In the genomic region with DNA sequence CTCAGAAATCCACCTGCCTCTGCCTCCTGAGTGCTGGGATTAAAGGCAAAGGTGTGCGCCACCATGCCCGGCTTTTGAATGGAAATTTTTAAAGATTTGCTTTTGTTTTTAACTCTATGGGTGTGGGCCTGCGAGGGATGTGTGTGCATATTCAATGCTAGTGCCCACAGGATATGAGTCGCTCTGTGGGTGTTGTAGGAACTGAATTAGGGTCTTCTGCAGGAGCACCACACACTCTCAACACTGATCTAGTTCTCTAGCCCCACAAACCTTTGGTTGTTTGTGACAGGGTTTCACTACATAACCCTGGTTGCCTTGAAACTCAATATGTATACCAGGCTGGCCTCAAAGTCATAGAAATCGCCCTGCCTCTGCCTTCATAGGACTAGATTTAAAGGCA, we compare ENCODE assay signal across 21 mouse cellular contexts. TPM values are rescaled to one million over a fixed set of nuclear protein-coding genes. Genes with fewer than 3 reads are reported as not detected.
A peak's percentile ranks its signal among the peaks of the same experiment; 100 is the strongest.
DNase-seq lines count a peak whose midpoint lies in the region; ATAC-seq lines count a peak whose summit lies in the region.
"Had no signal": no experiment of that assay in that cellular context is flagged by ENCODE, and none has a peak within 500 bp of the region (broad histone marks: within the 10 kb centered on the region; RNA-seq: fewer than 3 reads in every experiment).

No protein-coding gene starts in this region.

- no peak overlapping the region for H3K4me3 ChIP-seq in midbrain, embryonic 11.5 days (ENCODE audit: low read depth, low read length)
- no peak overlapping the region for H3K4me3 ChIP-seq in intestine, embryonic 15.5 days (replicated peaks)

- DNase-seq in 416B (ENCODE audit: low read depth) = peak; percentile 67
- DNase-seq in induced T-regulatory cell, adult 2 months (ENCODE audit: low read depth) = peak; percentile 63
- no peak for DNase-seq in midbrain, embryonic 11.5 days (ENCODE audit: low spot score, missing footprints)
- DNase-seq: adrenal gland, adult 2 months; adrenal gland, adult 8-10 months; adrenal gland, postnatal 10 days; adrenal gland, postnatal 14 days; adrenal gland, postnatal 25 days; adrenal gland, postnatal 36 days; B cell, adult 2 months; cerebellum, adult 11 months; cerebellum, adult 11-12 months; cerebellum, adult 18-20 months; cerebellum, adult 2 months had no signal

- no peak for ATAC-seq in midbrain, embryonic 11.5 days (ENCODE audit: low FRiP score)
- ATAC-seq in intestine, embryonic 15.5 days = no peak
- ATAC-seq: activated CD4-positive, CD25-positive, alpha-beta regulatory T cell, adult 4 months; CD4-positive, CD25-positive, alpha-beta regulatory T cell, adult 4 months; Patski had no signal

- peaks cover 6% of the 10 kb centered on the region; the same call in 1 of the 2 replicates for H3K4me1 ChIP-seq in midbrain, embryonic 11.5 days (ENCODE audit: control insufficient read depth, insufficient read depth, low read length)
- peaks cover 13% of the 10 kb centered on the region for H3K4me1 ChIP-seq in intestine, embryonic 15.5 days (replicated peaks)

- no peak overlapping the region for H3K9ac ChIP-seq in midbrain, embryonic 11.5 days (ENCODE audit: low read length)
- H3K9ac ChIP-seq in intestine, embryonic 15.5 days = no peak overlapping the region

- H3K36me3 ChIP-seq in midbrain, embryonic 11.5 days (ENCODE audit: control insufficient read depth, insufficient read depth, low read length) = no peaks in the 10 kb centered on the region
- no peaks in the 10 kb centered on the region for H3K36me3 ChIP-seq in intestine, embryonic 15.5 days
- H3K36me3 ChIP-seq: G1E had no signal

- H3K4me2 ChIP-seq in midbrain, embryonic 11.5 days = no peak overlapping the region
- H3K4me2 ChIP-seq in intestine, embryonic 15.5 days (replicated peaks) = no peak overlapping the region

- H3K27me3 ChIP-seq in midbrain, embryonic 11.5 days (ENCODE audit: control insufficient read depth, insufficient read depth, low read length) = no peaks in the 10 kb centered on the region
- H3K27me3 ChIP-seq in intestine, embryonic 15.5 days (replicated peaks) = no peaks in the 10 kb centered on the region
- H3K27me3 ChIP-seq: CH12.LX, Patski had no signal

- H3K9me3 ChIP-seq in midbrain, embryonic 11.5 days (ENCODE audit: control insufficient read depth, low read length) = peaks cover 3% of the 10 kb centered on the region; the same call in 1 of the 2 replicates
- H3K9me3 ChIP-seq in intestine, embryonic 15.5 days = no peaks in the 10 kb centered on the region
- H3K9me3 ChIP-seq: G1E had no signal

- no peak overlapping the region for H3K27ac ChIP-seq in midbrain, embryonic 11.5 days (ENCODE audit: low read depth, low read length)
- H3K27ac ChIP-seq in intestine, embryonic 15.5 days = no peak overlapping the region

- WGBS in midbrain, embryonic 11.5 days = 85% methylated on average over 5 of the region's 5 CpGs
- WGBS in intestine, embryonic 15.5 days = 83% methylated on average over 5 of the region's 5 CpGs

RNA-seq across cellular contexts. Expression of gene Rasa3, which starts 11.9 kb away (rescaled TPM):
- polyA plus RNA-seq in midbrain, embryonic 11.5 days (2014; fragmentation: Nextera tagmentation; extraction: Ambion mirVana) = 19.8 and 20.7 TPM in 2 replicates
- polyA plus RNA-seq in intestine, embryonic 15.5 days (2015; fragmentation: Nextera tagmentation; extraction: Ambion mirVana) = 19.1 and 22.2 TPM in 2 replicates

RNA-seq across cellular contexts. Expression of gene Cfap97d2, which starts 16.4 kb away (rescaled TPM):
- 0.90 and 1.5 TPM in 2 replicates for polyA plus RNA-seq in midbrain, embryonic 11.5 days (2014; fragmentation: Nextera tagmentation; extraction: Ambion mirVana)
- polyA plus RNA-seq in intestine, embryonic 15.5 days (2015; fragmentation: Nextera tagmentation; extraction: Ambion mirVana) = 0.10 TPM in 1 of 2 replicates, not detected in the other
- polyA plus RNA-seq: activated CD4-positive, CD25-positive, alpha-beta regulatory T cell, adult 4 months; C2C12; CD4-positive, CD25-positive, alpha-beta regulatory T cell, adult 4 months; G1E; Patski had no signal
